Mouse (Mus musculus) urinary bladder, postnatal 14 days (tissue): ENCODE data around the gene Gramd4.
A peak's percentile ranks its signal among the peaks of the same experiment; 100 is the strongest.
"Not testable (repeated sequence)": the region's sequence is repeated elsewhere in the genome, so short reads cannot be mapped to it uniquely, and the experiment has no call there.

ENCODE experiments used
- DNase-seq: peaks from one replicate; pipeline ENCODE4 v3.0.0; 2021; ENCODE audit warnings: low spot score

Gramd4 gene

DNA sequence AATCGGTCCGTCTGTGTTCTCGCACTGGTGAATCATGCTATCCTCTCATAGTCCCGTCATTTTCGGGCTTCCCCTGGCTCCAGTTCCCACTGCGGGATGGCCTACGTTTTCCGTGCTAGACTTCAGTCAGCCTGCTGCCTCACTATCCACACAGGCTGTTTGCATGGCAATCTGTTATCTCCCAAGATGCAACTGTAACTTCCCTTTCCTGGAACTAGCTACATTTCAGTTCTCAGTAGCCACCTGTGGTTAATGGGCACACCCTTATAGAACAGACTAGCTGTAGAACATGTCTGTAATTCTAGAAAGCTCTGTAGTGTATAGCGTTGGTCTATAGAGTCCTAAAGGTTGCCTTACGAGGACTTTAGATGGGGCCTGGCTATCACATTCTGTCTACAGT, 6.3 kb upstream of the Gramd4 start:
- no peak for DNase-seq

DNA sequence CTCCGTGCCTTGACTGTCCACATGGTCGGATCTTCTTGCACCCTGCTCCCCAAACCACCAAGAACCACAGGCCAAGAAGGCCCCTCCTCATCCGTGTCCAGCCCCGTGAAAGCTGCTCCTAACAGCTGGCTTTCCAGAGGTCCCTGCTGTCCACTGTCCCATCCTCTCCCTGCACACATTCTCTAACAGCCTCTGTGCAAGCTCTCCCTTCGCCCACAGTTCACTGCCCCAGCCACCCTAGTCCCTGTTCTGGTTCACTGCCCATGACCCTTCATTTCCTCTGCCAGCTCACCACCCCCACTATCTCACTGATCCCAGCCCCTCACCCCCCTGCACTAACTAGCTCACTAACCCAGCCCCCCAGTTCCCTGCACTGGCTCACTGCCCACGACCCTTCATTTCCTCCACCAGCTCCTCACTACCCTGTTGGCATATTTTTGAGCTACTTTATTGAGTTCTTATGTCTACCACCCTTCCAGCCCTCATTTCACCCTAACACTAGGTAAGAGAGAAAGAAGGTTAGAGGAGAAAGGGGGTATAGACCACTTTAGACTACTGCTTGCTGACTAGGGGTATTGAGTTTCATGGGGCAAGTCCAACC, 5.5 kb upstream of the Gramd4 start:
- no peak for DNase-seq

DNA sequence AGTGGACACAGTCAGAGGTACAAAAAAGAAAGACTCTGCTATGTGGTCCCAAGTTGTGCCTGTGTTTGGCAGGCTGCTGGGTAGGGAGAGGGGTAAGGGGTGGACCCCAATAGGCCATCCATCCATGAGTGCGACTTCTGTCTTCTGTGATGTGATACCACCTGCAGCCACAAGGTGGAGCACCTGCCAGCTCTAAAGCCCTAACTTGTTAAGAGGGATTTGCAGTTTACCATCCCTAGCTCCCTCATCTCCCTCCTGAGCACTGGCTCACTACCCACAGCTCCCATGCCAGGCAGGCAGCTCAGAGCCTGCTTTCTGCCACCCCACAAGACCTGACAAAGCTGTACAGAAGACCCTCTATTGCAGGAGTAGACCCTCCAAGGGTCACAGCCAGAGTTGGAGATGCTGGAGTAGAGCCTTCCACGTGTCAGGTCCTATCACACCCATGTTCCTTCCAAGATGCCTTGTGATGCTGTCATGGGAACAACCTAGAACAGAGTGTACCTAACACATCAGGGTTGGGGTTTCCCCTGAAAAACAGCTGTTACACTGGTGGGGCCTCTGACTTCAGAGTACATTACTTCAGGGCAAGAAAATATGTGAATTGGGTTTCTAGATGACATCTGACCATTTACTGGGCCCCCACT, 3.5 kb upstream of the Gramd4 start:
- DNase-seq, result peak; percentile 80

DNA sequence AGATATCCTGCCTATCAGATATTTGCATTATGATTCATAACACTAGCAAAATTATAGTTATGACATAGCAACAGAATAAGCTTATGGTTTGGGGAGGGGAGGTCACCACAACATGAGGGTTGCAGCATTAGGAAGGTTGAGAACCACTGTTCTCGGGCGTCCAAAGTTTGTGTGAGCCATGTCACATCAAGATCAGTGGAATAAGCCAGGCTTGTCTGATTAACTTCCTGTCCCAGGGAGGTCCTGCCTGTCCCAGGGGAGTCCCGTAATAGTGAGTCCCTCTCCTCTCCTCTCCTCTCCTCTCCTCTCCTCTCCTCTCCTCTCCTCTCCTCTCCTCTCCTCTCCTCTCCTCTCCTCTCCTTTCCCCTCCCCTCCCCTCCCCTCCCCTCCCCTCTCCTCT, 2.6 kb upstream of the Gramd4 start:
- DNase-seq, result not testable (repeated sequence)

DNA sequence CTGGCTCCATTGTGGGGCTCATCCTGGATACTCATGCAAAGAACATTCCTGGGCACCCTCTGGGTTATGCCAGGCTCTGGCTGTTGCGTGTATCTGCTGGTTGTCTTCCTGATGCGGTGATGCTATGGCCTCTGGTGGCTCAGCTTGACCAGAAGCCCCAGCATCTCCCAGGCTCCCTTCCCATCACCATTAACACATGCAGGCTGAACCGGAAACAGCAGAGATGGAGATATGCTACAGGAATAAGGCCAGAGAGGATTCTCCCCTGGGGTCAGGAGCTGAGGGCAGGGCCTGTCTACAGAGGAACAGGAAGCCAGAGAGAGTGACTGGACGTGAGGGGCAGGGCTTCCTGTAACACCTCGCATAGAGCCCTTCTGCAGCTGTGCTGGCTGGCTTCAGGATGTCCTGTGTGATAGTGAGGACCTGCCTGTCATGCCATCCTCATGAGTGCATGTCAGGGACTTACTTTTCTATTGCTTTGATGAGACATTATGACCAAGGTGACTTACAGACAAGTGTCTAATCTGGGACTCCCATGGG, 1.2 kb upstream of the Gramd4 start:
- DNase-seq, result no peak

DNA sequence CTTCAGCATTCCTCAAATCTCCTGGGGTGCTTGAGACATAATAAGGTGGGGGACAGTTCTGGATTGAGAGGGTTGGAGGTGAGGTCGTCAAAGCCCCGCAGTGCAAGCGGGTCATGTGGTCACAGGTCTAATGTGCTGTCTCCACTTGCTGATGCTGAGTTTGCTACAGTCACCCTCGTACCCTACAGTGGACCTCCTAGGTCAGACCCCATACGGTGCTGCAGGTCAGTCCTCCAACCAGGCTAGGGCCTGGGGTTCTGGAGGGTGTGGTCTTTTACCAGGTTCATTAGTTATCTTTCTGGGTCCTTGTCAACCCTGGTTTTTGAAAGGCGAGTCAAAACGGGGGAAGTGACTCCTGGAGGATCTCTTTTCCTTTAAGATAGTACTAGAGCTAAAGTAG, 413 bp downstream of the Gramd4 start:
- no peak for DNase-seq

DNA sequence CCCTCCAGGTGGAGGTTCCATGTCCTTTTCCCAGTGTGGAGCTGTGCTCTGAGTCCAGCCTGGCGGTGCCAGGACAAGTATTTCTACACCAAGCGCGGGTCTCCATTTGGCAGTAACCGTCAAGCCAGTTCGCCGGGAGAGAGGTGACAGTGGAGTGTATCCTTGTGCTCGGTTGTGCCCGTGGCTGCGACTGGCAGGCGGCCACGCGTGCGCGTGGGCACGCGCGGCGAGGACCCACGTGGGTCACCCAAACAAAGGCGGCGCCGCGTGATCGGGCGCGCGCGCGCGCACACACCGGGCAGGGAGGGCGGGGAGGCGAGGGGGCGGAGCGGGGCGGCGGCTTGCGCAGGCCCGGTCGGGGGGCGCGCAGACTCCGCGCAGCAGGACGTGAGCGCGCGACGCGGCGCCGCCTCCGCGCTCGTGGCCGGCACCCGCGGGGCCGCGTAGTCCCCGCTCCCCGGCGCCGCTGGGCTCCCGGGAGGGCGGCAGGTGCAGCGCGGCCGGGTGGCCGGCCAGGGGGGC, 960 bp downstream of the Gramd4 start:
- peak; percentile 79 for DNase-seq

DNA sequence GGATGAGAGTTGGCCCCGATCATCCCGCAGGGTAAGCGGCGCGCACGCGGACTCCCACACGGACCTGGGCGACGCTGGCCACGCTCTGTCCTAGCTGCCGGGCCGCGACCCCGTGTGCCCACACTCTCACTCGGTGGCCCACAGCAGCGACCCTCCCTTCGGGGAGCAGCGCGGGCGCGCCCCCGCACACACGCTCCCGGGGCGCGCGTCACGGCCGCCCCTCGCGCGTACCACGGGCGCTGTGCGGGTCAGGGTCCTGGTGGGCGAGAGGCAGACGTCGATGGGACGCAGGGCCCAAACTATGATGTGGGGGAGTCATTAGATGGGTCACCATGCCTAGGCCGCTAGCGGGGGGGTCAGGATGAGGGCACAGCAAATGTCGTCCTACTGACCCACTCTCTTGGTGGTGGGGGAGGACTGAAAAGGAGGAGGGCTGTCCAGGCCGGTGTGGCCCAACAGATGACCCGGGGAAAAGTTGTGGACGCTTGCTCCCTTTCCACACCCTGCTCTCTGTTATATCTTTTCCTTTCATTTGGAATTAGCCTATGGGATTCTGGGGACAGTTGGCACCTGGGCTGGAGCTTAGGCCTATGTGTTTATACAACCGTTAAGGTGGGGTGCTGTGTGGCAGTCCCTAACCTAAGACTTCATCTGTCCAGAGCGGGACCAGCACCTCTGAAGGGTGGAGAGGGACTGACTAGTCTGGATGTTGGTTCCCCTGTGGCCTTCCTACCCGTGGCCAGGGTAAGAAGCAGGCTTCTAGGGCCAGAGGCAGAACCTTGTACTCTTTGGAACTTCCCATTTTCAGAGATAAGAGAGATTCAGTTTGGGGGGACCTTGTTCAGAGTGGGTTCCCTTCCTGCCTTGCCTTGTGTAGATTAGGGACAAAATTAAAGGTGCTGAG, 1.7 kb downstream of the Gramd4 start:
- DNase-seq, result no peak

DNA sequence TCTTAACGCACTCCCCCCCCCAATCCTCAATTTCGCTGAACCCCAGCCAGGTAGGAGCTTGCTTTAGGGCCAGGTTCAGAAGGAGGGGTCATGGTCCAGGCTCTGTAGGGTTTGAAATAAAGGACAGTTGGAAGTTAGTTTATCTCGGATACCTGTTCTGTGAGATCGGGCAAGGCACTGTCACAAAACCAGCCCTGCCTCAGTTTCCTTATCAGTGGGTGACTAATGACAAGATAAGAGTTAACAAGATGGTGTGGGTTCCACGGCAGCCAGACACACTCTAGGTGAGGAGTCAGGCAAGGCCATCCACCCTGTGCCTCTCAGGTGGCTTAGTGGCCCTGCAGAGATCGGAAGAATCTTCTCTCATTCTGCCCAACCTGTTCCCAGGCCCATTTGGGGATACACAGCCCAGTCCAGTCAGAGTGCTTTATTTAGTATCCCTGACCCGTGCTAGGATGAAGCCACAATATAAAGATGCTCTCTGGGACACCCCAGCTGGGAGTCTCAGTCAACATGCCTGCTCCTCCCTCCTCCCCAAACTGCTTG, 2.4 kb downstream of the Gramd4 start:
- no peak for DNase-seq

DNA sequence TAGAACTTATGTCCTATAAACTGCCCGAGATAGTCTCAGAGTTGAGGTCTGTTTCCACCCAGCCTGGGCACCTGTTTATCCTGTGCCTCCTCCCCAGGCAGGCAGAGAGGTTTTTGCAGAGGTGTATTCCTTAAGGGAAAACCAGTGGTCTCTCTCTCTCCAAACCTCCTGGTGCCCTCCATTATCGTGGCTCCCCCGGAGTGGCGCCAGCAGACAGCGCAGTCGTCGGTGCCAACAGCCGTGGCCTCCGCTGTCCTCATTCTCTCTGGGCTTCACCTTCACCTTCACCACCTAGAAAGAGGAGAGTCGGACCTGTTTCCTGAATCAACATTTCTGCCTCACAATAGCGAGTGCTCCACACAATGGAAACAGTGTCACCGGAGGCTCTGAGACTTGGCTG, 3.1 kb downstream of the Gramd4 start:
- DNase-seq, result no peak

DNA sequence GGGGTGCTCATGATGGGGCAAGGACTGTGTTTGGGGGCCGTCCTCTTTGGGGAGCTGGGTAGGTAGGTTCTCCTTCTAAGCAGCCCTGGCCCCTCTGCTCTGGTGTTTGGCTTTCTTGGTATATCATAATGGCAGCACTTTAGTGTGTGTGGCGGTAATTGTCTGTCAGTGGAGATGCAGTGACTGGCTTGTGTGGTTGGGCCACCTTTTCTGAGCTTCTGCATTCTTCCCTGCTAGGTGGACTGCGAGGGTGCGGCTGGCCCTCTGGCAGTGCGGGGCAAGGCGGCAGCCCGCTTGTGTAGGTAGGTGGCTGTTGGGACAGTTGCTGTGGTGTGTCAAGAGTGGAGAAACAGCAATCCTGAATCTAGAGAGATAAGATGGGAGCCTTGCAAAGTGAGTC, 3.7 kb downstream of the Gramd4 start:
- DNase-seq, result no peak

DNA sequence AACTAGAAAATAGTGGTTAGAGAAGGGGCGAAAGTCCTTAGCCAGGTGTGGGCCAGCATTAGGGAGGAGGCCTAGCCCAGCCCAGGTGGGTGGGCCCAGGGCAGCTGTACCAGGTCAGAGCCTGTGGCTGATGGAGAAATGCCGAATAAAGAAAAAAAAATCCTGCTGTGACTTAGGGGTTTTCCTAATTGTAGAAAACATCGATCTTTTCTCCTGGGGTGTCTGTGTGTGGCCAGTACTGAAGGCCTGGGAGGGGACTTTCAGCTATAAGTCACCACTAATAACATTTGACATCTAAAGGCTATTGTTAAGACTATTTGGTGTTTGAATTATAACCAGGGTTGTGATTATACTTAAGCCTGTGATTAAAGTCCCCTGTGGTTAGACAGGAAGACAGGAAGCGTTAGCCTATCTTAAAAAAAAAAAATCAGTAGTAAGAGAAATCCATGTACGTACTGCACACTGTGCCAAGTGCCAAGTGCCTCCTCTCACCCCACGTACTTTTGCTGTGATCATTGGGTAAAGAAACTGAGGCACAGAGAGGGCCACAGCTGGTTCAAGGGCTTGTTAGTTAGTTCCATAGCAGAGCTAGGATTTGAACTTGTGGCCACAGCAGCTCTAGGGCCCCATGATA, 4.5 kb downstream of the Gramd4 start:
- no peak for DNase-seq

DNA sequence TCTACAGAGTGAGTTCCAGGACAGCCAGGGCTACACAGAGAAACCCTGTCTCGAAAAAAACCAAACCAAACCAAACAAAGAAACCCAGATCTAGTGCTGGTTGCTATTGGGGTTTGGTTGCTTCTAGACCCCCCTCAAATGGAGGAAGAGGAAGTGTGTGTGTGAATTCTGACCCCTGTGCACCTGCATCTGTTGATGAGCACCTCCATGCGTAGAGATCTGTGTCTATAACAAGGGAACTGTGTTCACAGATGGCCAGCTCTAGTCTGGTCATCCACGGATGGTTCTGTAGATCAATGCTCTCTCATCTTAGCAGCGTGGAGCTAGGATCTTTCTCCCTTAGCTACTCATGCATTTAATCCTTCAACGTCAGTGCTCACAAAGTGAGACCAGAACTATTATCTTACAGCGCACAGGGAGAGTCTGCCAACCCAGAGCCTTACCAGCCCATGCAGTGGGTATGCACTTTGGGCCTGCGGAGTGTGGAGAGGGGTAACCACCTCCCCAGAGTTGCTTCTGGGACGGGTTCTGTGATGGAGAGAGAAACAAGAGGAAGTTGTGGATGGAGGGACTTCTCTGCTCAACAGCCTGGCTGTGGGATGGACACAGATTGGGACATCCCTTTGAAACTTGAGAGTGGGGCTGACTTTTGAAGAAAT, 6.8 kb downstream of the Gramd4 start:
- no peak for DNase-seq

DNA sequence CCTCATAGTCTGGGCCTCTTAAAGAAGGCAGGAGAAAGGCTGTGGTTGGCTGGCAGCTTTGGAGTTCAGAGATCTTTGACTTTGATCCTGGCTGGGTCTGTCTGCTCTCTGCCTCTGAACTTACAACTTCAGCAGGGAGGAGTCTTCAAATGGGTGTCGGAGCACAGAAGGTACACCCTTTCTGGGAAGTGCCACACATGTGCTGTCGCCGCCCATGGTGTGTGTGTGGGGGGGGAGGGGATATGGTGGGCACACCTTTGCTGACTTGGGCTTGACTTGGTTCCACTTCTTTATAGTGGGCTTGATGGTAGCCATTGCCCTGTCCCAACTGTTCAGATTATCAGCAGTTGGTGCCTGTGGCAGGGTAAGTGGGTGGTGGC, 7.3 kb downstream of the Gramd4 start:
- DNase-seq, result no peak

DNA sequence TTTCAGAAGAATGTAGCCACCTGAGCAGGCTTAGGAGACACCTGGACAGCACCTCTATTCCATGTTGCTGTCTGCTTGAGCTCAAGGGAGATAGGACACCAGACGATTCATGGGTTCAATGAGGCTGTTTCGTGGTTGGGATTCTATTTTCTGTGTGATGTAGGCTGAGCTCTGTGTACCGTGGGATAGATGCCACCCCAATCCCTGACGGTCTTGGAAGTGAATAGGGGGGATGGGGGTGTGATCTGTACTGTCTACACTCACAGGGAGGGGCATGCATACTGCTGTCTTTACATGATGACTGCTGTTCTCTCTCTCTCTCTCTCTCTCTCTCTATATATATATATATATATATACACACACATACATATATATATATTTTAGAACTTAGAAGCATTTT, 7.9 kb downstream of the Gramd4 start:
- no peak for DNase-seq

DNA sequence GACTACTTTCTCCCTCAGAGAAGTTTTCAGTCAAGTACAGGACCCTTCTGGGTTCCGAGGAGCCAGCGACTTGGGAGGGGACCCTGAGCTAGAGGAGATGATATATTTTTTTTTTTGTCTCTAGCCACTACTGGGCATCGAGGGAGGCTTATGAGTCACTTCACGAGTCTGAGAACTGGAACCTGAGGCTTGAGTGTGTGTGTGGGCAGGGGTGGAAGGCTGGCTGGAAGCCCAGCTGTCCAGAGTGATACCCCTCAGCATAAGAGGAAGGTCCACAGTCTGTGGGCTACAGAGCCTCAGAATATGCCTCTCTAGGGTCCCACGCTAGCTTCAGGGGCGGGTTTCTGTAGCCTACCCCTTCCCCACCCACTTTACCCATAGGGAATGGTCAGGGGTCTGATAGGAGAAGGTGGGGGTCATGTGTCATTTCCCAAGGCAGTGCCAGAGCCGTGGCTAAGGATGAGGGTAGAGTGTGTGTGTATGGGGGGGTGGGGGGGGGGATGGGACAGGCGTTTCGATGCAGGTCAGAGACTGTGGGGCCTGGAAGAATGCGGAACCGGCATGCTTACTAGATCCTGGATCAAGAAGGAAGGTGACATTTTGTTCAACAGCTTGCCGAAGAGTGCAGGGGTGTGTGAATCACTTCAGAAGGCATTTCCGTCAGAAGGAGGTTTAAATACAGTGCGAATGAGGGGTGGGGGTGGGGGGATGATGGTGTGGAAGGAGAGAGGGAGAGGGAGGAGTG, 9.5 kb downstream of the Gramd4 start:
- DNase-seq, result no peak

DNA sequence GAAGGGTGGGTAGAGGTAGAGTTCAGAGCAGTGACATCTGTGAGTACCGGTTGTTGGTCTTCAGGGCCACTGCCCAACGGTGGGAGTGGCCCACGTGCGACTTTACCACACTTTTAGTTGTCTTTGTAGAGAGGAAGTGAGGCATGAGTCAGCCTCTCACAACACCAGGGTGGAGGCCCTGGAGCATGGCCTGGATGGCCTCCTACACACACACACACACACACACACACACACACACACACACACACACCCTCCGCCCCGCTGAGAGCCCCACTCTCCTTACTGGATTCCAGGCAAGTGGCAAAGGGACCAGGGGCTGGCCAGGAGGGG, 10.1 kb downstream of the Gramd4 start:
- peak; percentile 64 for DNase-seq

DNA sequence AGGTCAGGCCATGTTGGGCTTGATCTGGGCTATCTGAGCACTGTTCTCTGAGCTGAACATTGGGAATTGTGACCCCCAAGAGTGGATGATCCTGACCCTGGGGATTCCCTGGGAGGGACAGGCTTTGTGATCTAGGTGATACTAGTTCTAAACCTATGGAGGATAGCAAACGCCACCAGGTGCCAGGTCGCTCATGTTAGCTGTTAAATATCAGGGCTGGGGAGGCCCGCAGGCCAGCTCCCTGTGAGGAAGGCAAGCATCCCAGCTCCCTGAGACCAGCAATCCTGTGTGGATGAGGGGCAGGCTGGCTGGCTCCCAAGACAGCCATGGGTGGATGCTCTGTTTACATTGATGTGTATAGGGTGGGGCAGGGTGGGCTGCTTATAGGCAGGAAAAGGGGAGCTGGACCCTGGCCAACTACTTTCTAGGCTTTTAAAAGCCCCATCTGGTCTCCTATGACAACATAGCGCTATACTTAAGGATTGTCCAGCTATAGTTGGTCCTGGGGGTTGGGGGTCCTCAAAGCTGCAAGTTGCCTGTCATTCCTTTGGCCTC, 10.5 kb downstream of the Gramd4 start:
- no peak for DNase-seq

DNA sequence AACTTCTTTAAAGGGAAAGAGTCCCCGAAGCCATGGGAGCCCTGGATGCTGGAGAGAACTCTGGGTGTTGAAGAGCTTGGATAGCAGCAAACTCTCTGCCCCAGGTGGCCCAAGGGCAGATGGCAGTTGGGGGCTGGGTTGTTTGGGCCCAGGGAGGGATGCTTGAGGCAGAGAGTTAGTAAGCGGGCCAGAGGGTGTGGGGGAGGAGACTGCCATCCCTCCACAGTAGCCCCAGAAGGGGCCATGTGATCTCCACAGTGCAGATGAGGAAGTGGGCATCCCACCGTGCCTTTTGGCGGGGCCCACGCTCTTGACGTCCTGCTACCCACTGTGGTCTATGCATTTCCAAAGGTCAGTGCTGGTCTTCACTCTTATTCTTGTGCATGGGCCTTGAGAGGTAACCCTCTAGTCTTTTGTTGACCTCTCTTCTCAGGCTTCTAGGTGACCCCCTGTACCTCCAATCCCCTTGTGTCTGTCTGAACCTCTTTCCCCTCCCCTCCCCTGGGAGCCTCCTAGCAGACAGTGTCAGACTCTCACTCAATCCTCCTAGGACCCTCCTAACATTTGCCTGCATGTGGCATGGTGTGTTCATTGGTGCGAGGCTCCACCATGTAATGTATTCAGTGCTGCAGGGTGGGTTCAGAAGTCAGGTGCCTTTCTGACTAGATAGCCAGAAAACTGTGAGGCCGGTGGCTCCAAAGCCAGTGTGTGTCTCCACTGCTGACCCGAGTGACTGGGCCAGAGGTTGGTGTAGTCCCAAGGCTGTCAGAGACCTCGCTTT, 11.7 kb downstream of the Gramd4 start:
- DNase-seq, result no peak

DNA sequence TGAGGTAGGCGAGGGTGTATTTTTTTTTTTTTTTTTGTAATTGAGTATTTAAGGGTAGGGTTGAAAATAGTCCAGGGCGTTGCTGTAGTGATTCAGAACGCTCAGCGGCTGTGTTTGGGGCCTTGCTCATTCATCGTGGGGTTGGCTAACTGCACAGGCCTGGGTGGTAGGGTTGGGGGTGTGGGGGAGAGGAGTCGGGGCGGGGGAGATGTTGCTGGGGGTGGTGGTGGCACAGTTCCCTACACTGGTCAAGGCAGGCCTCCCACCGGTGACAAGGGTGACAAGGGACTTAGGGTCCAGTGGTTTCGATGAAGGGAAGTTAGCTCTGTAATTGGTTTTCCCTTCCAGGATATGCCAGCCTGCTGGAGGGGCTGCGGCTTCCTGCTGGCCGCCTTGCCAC, 12.9 kb downstream of the Gramd4 start:
- no peak for DNase-seq
